In the genomic region with DNA sequence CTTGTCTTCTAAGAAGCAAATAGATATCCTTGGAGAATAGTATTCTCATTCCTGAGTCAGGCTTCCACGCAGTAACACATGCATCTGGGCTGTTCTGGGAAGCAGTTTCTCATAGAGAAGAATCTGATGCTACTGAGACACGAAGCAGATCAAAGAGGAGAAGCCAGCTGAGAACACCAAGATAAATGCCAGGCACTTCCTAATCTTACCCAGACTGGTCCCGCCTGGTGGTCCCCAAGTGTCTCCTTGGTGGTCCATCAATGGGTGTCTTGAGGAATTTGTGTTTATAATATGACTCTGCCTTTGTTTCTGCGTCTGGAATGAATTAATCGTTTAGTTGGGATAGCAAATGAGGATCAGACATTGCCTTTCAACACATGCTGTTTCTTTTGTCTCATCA, we compare ENCODE assay signal across 12 mouse cellular contexts.
DNase-seq lines count a peak whose midpoint lies in the region; ATAC-seq and TF ChIP-seq lines count a peak whose summit lies in the region.
"Had no signal": no experiment of that assay in that cellular context is flagged by ENCODE, and none has a peak within 500 bp of the region (broad histone marks: within the 10 kb centered on the region; RNA-seq: fewer than 3 reads in every experiment).

No protein-coding gene starts in this region.

- WGBS in hindbrain, embryonic 10.5 days: 42% methylated on average over 5 of the region's 5 CpGs
- WGBS in hindbrain, postnatal 0 days: 38% methylated on average over 5 of the region's 5 CpGs
- WGBS in embryonic facial prominence, embryonic 12.5 days: 15% methylated on average over 5 of the region's 5 CpGs

- H3K27ac ChIP-seq in hindbrain, embryonic 10.5 days: no peak overlapping the region
- no peak overlapping the region for H3K27ac ChIP-seq in hindbrain, postnatal 0 days
- no peak overlapping the region; the same call in 1 of the 2 replicates for H3K27ac ChIP-seq in embryonic facial prominence, embryonic 12.5 days
- H3K27ac ChIP-seq: hindbrain, embryonic 14.5 days; midbrain, embryonic 12.5 days had no signal

- no peaks in the 10 kb centered on the region for H3K36me3 ChIP-seq in hindbrain, embryonic 10.5 days
- H3K36me3 ChIP-seq in hindbrain, postnatal 0 days (ENCODE audit: insufficient read depth, low read length): no peaks in the 10 kb centered on the region
- no peaks in the 10 kb centered on the region for H3K36me3 ChIP-seq in embryonic facial prominence, embryonic 12.5 days
- H3K36me3 ChIP-seq: midbrain, embryonic 12.5 days had no signal

- no peak overlapping the region for H3K9ac ChIP-seq in hindbrain, postnatal 0 days (replicated peaks; ENCODE audit: low read length)
- H3K9ac ChIP-seq in embryonic facial prominence, embryonic 12.5 days: no peak overlapping the region
- H3K9ac ChIP-seq: hindbrain, embryonic 14.5 days; midbrain, embryonic 12.5 days had no signal

- DNase-seq in hindbrain, embryonic 10.5 days (ENCODE audit: low spot score): peak; percentile 29
- no peak for DNase-seq in hindbrain, postnatal 0 days (ENCODE audit: low spot score)
- peak; percentile 3 for DNase-seq in right cerebral cortex, adult 18-20 months
- no peak for DNase-seq in right cerebral cortex, adult 2 months (ENCODE audit: low spot score in 2 of 2)
- DNase-seq in urinary bladder, postnatal 14 days (ENCODE audit: low spot score): no peak
- DNase-seq: gastrocnemius, postnatal 25 days; kidney, adult 2 months had no signal

- no peaks in the 10 kb centered on the region for H3K9me3 ChIP-seq in hindbrain, embryonic 10.5 days
- no peaks in the 10 kb centered on the region for H3K9me3 ChIP-seq in hindbrain, postnatal 0 days (ENCODE audit: low read length)
- H3K9me3 ChIP-seq in embryonic facial prominence, embryonic 12.5 days: no peaks in the 10 kb centered on the region
- H3K9me3 ChIP-seq: midbrain, embryonic 12.5 days had no signal

- no peak overlapping the region for H3K4me2 ChIP-seq in hindbrain, postnatal 0 days (ENCODE audit: low read depth, low read length)
- no peak overlapping the region for H3K4me2 ChIP-seq in embryonic facial prominence, embryonic 12.5 days (replicated peaks)
- H3K4me2 ChIP-seq: hindbrain, embryonic 14.5 days; midbrain, embryonic 12.5 days had no signal

- TF ChIP-seq CTCF in hindbrain, postnatal 0 days (IDR thresholded peaks at IDR 0.05; ENCODE audit: low read depth): no peak

- ATAC-seq in hindbrain, postnatal 0 days: no peak
- peak; percentile 10; the same call in 1 of the 2 replicates for ATAC-seq in embryonic facial prominence, embryonic 12.5 days (ENCODE audit: insufficient number of reproducible peaks, insufficient read depth, low FRiP score, low TSS enrichment)
- ATAC-seq in megakaryocyte progenitor cell, adult 5-6 weeks (replicated peaks; ENCODE audit: poor library complexity): no peak
- ATAC-seq: forebrain, embryonic 14.5 days had no signal

- H3K4me3 ChIP-seq in hindbrain, embryonic 10.5 days: no peak overlapping the region
- H3K4me3 ChIP-seq in hindbrain, postnatal 0 days (ENCODE audit: low read length): no peak overlapping the region
- no peak overlapping the region for H3K4me3 ChIP-seq in embryonic facial prominence, embryonic 12.5 days
- H3K4me3 ChIP-seq: midbrain, embryonic 12.5 days had no signal

- H3K27me3 ChIP-seq in hindbrain, embryonic 10.5 days (ENCODE audit: insufficient read depth, poor library complexity, severe bottlenecking): no peaks in the 10 kb centered on the region
- H3K27me3 ChIP-seq in hindbrain, postnatal 0 days (ENCODE audit: insufficient read depth, low read length): no peaks in the 10 kb centered on the region
- no peaks in the 10 kb centered on the region for H3K27me3 ChIP-seq in embryonic facial prominence, embryonic 12.5 days
- H3K27me3 ChIP-seq: midbrain, embryonic 12.5 days had no signal

- peaks cover 5% of the 10 kb centered on the region; the same call in 1 of the 2 replicates for H3K4me1 ChIP-seq in hindbrain, embryonic 10.5 days (replicated peaks)
- H3K4me1 ChIP-seq in hindbrain, postnatal 0 days (ENCODE audit: insufficient read depth, low read length): no peaks in the 10 kb centered on the region
- H3K4me1 ChIP-seq in embryonic facial prominence, embryonic 12.5 days: peaks cover 6% of the 10 kb centered on the region; the same call in 1 of the 2 replicates
- H3K4me1 ChIP-seq: midbrain, embryonic 12.5 days had no signal

Comparison
In these comparisons a context has a peak if more than half of its experiments do, and no peak if none do; other contexts are left out.
1. DNase-seq: peak in hindbrain, embryonic 10.5 days (single experiment) and right cerebral cortex, adult 18-20 months (single experiment); none in hindbrain, postnatal 0 days (single experiment), right cerebral cortex, adult 2 months (0 of 2) and urinary bladder, postnatal 14 days (single experiment).